27 mouse cellular contexts compared by ENCODE assay signal in genomic region chr4:120042480-120042879, GRCm38 (mm10). TPM values are rescaled to one million over a fixed set of nuclear protein-coding genes. Genes with fewer than 3 reads are reported as not detected.
DNase-seq lines count a peak whose midpoint lies in the region; TF ChIP-seq lines count a peak whose summit lies in the region.
"Had no signal": no experiment of that assay in that cellular context is flagged by ENCODE, and none has a peak within 500 bp of the region (broad histone marks: within the 10 kb centered on the region; RNA-seq: fewer than 3 reads in every experiment).

No protein-coding gene starts in this region.

- no peaks in the 10 kb centered on the region for H3K9me3 ChIP-seq in CH12.LX (replicated peaks; ENCODE audit: low read length)

- no peak for TF ChIP-seq CTCF in layer of hippocampus, adult 2 months (conservative IDR thresholded peaks at IDR 0.05)
- no peak for TF ChIP-seq CTCF in left cerebral cortex, adult 2 months (IDR thresholded peaks at IDR 0.05)
- TF ChIP-seq CTCF in CH12.LX (conservative IDR thresholded peaks at IDR 0.05 in 1 of 2, IDR thresholded peaks at IDR 0.05 in 1 of 2; ENCODE audit: low read depth in 2 of 2, low read length in 2 of 2) = no peak

- H3K27ac ChIP-seq in layer of hippocampus, adult 2 months = 0 out of 2 replicates have a peak overlapping the region, but pooled peaks have one; percentile 23
- 0 out of 2 replicates have a peak overlapping the region, but pooled peaks have one; percentile 26 for H3K27ac ChIP-seq in left cerebral cortex, adult 2 months
- H3K27ac ChIP-seq in CH12.LX (ENCODE audit: insufficient read depth, low read depth) = peak overlapping the region; percentile 68

- no peak for TF ChIP-seq POLR2A in CH12.LX (IDR thresholded peaks at IDR 0.05; ENCODE audit: low read depth, low read length)

- no peak overlapping the region for H3K4me2 ChIP-seq in CH12.LX (ENCODE audit: insufficient read depth, low read depth, poor library complexity, severe bottlenecking)

- dilution Hi-C loops in CH12.LX (cut with MboI; ENCODE audit: extremely low pct_ligation_motif_present, extremely low pct_unique_long_range_greater_than_20kb, low sequenced_read_pairs) = no loop called here

- no peak overlapping the region for H3K9ac ChIP-seq in CH12.LX (ENCODE audit: insufficient read depth, low read depth)

- peaks cover 3 to 81% of the 10 kb centered on the region in 2 experiments for H3K36me3 ChIP-seq in CH12.LX (replicated peaks in 1 of 2; ENCODE audit: control insufficient read depth in 1 of 2, insufficient read depth in 1 of 2, low read length in 1 of 2)
- H3K36me3 ChIP-seq: G1E had no signal

- H3K27me3 ChIP-seq in CH12.LX (replicated peaks) = no peaks in the 10 kb centered on the region
- H3K27me3 ChIP-seq: Patski had no signal

- no peak for TF ChIP-seq RAD21 in CH12.LX (IDR thresholded peaks at IDR 0.05; ENCODE audit: low read depth, low read length)

- DNase-seq in layer of hippocampus, adult 2 months (ENCODE audit: low spot score in 2 of 2) = no peak
- DNase-seq in layer of hippocampus, adult 9-10 months (ENCODE audit: low spot score) = no peak
- no peak for DNase-seq in left cerebral cortex, adult 2 months (ENCODE audit: extremely low spot score in 1 of 2, low spot score in 2 of 2)
- no peak for DNase-seq in left cerebral cortex, adult 8-10 months (ENCODE audit: low spot score in 2 of 2)
- no peak for DNase-seq in CH12.LX (ENCODE audit: extremely low read depth)
- no peak for DNase-seq in cerebellum, adult 11-12 months
- DNase-seq: adrenal gland, adult 2 months; adrenal gland, adult 8-10 months; adrenal gland, postnatal 10 days; adrenal gland, postnatal 14 days; adrenal gland, postnatal 25 days; adrenal gland, postnatal 36 days; B cell, adult 2 months; cerebellum, adult 11 months; cerebellum, adult 18-20 months; cerebellum, adult 2 months; cerebellum, adult 8-10 months had no signal

- no peak for TF ChIP-seq EP300 in CH12.LX (IDR thresholded peaks at IDR 0.05; ENCODE audit: low read length)

- in situ Hi-C loops in CH12.LX (cut with MboI; ENCODE audit: low pct_ligation_motif_present, low pct_unique_long_range_greater_than_20kb, low sequenced_read_pairs) = no loop called here

- H3K4me1 ChIP-seq in CH12.LX (ENCODE audit: control insufficient read depth in 1 of 2, insufficient read depth in 2 of 2) = peaks cover 79 to 100% of the 10 kb centered on the region in 2 experiments

- H3K79me2 ChIP-seq in CH12.LX (replicated peaks; ENCODE audit: control insufficient read depth, extremely low read depth, insufficient read depth, poor library complexity, severe bottlenecking) = peaks cover 86% of the 10 kb centered on the region

- intact Hi-C loops in left cerebral cortex, adult 2 months (cut with DNase I) = no loop called here

- no peak overlapping the region for H3K4me3 ChIP-seq in layer of hippocampus, adult 2 months
- no peak overlapping the region for H3K4me3 ChIP-seq in left cerebral cortex, adult 2 months
- H3K4me3 ChIP-seq in CH12.LX (replicated peaks in 1 of 3; ENCODE audit: low read depth in 2 of 3, low read length in 2 of 3, poor library complexity in 1 of 3) = no peak overlapping the region

TF ChIP-seq in CH12.LX, 34 proteins besides CTCF, POLR2A, EP300 and RAD21:
- TF ChIP-seq PAX5 (IDR thresholded peaks at IDR 0.05; ENCODE audit: low read length) = no peak
- TF ChIP-seq JUN (IDR thresholded peaks at IDR 0.05; ENCODE audit: insufficient read depth, low read depth, low read length) = no peak
- TF ChIP-seq TCF12 (IDR thresholded peaks at IDR 0.05; ENCODE audit: low read depth, low read length) = no peak
- TF ChIP-seq GABPA (IDR thresholded peaks at IDR 0.05; ENCODE audit: insufficient replicate concordance, low read depth, low read length) = no peak
- TF ChIP-seq ETS1 (conservative IDR thresholded peaks at IDR 0.05; ENCODE audit: low read depth, low read length) = no peak
- TF ChIP-seq BHLHE40 (IDR thresholded peaks at IDR 0.05; ENCODE audit: low read depth, low read length) = no peak

RNA-seq across cellular contexts. Expression of gene AL607142.1, which starts 22.3 kb away (rescaled TPM):
- total RNA-seq in layer of hippocampus, adult 2 months (2021) = not detected
- not detected for total RNA-seq in left cerebral cortex, adult 2 months (2021)
- not detected for total RNA-seq in left cerebral cortex, adult 8-10 months (2022)
- not detected in 2 replicates for total RNA-seq in CH12.LX (2012; rRNA removed)
- total RNA-seq in CH12.LX (2014; rRNA removed) = not detected in 2 replicates
- 22.0 TPM in 1 of 2 replicates, not detected in the other for polyA plus RNA-seq in CH12.LX (2012; ENCODE audit: insufficient read length, low read depth)
- total RNA-seq: adrenal gland, adult 18-20 months; adrenal gland, adult 2 months; adrenal gland, adult 8-10 months; adrenal gland, postnatal 10 days; adrenal gland, postnatal 14 days; adrenal gland, postnatal 25 days; adrenal gland, postnatal 36 days; adrenal gland, postnatal 4 days; ES-E14; G1E; MEL had no signal
- polyA plus RNA-seq: activated CD4-positive, CD25-positive, alpha-beta regulatory T cell, adult 4 months; adrenal gland, adult 2 months; brain, embryonic 14.5 days; C2C12; CD4-positive, CD25-positive, alpha-beta regulatory T cell, adult 4 months; cerebellum, adult 2 months; G1E; Patski had no signal
